Mouse (Mus musculus) MEL (cell line): Measurements from ENCODE around the gene Prkce. TPM values are rescaled to one million over a fixed set of nuclear protein-coding genes. Genes with fewer than 3 reads are reported as not detected.

Source experiments
- DNase-seq: peaks from one replicate; pipeline ENCODE4 v3.0.0; 2011; ENCODE audit warnings: low read depth, low spot score
- H3K27ac ChIP-seq: 2 replicates; pipeline ENCODE4 v1.5.1; 2012; ENCODE audit warnings: low read depth, mild to moderate bottlenecking, control low read depth, low read length, moderate library complexity; ENCODE audit not compliant: control insufficient read depth
- H3K27me3 ChIP-seq, 2 experiments: fragments of 150-350 bp in 1 of 2; sonication (generic) in 1 of 2; 2 replicates each; pipeline ENCODE4 v1.6.1; 2012; ENCODE audit warnings: low read length in 2 of 2, mild to moderate bottlenecking in 2 of 2, improper control_type of control experiment in 1 of 2, moderate library complexity in 1 of 2; ENCODE audit not compliant: insufficient read depth in 2 of 2, control insufficient read depth in 1 of 2
- H3K36me3 ChIP-seq, 2 experiments: 2 replicates each; pipeline ENCODE4 v1.6.1; 2012 to 2014; ENCODE audit warnings: low read length in 2 of 2, improper control_type of control experiment in 1 of 2, inconsistent platforms in 1 of 2, mild to moderate bottlenecking in 1 of 2; ENCODE audit not compliant: insufficient read depth in 2 of 2, control insufficient read depth in 1 of 2
- H3K4me1 ChIP-seq, 2 experiments: fragments of 150-350 bp in 1 of 2; sonication (generic) in 1 of 2; 2 replicates each; pipeline ENCODE4 v1.6.1; 2012; ENCODE audit warnings: low read length in 2 of 2, improper control_type of control experiment in 1 of 2, mild to moderate bottlenecking in 1 of 2; ENCODE audit not compliant: insufficient read depth in 2 of 2, control insufficient read depth in 1 of 2
- H3K4me3 ChIP-seq, 2 experiments: fragments of 150-350 bp in 1 of 2; sonication (generic) in 1 of 2; 2 replicates each; pipeline ENCODE4 v1.5.1; 2012; ENCODE audit warnings: low read depth in 2 of 2, low read length in 2 of 2, mild to moderate bottlenecking in 2 of 2, moderate library complexity in 2 of 2, control low read depth in 1 of 2, improper control_type of control experiment in 1 of 2; ENCODE audit not compliant: control insufficient read depth in 1 of 2, insufficient read depth in 1 of 2
- H3K79me2 ChIP-seq: 2 replicates; pipeline ENCODE4 v1.6.1; 2012; ENCODE audit warnings: mild to moderate bottlenecking, low read length, moderate library complexity; ENCODE audit not compliant: control insufficient read depth, poor library complexity, insufficient read depth
- H3K9ac ChIP-seq: 2 replicates; pipeline ENCODE4 v1.6.1; 2012; ENCODE audit warnings: low read depth, mild to moderate bottlenecking, control low read depth, low read length, moderate library complexity; ENCODE audit not compliant: control insufficient read depth, poor library complexity, severe bottlenecking
- H3K9me3 ChIP-seq: fragments of 150-350 bp; sonication (generic); replicated peaks from 2 replicates; pipeline ENCODE4 v1.6.1; 2012; ENCODE audit warnings: mild to moderate bottlenecking, low read length, improper control_type of control experiment, moderate library complexity; ENCODE audit not compliant: insufficient read depth
- BHLHE40 ChIP-seq: IDR thresholded peaks from 2 replicates; pipeline ENCODE4 v1.6.1; 2012; ENCODE audit warnings: low read depth, mild to moderate bottlenecking, inconsistent platforms, low read length, improper control_type of control experiment, borderline replicate concordance
- ELF1 ChIP-seq: IDR thresholded peaks from 2 replicates; pipeline ENCODE4 v1.6.1; 2014; ENCODE audit warnings: low read depth, mild to moderate bottlenecking, inconsistent platforms, low read length, improper control_type of control experiment, moderate library complexity
- EP300 ChIP-seq, 2 experiments: IDR thresholded peaks; 2 replicates each; pipeline ENCODE4 v1.6.1; 2011; ENCODE audit warnings: improper control_type of control experiment in 2 of 2, low read length in 2 of 2, low read depth in 1 of 2, mild to moderate bottlenecking in 1 of 2
- KAT2A ChIP-seq: conservative IDR thresholded peaks from 2 replicates; pipeline ENCODE4 v1.6.1; 2012; ENCODE audit warnings: low read depth, low read length, improper control_type of control experiment, inconsistent platforms
- MAFK ChIP-seq: IDR thresholded peaks from 2 replicates; pipeline ENCODE4 v1.6.1; 2011; ENCODE audit warnings: low read depth, mild to moderate bottlenecking, low read length, improper control_type of control experiment, borderline replicate concordance
- MXI1 ChIP-seq: IDR thresholded peaks from 2 replicates; pipeline ENCODE4 v1.6.1; 2011; ENCODE audit warnings: mild to moderate bottlenecking, low read depth, low read length, improper control_type of control experiment
- MYB ChIP-seq: IDR thresholded peaks from 2 replicates; pipeline ENCODE4 v1.6.1; 2011; ENCODE audit warnings: mild to moderate bottlenecking, low read depth, low read length, improper control_type of control experiment
- NELFE ChIP-seq: IDR thresholded peaks from 2 replicates; pipeline ENCODE4 v1.6.1; 2011; ENCODE audit warnings: low read depth, low read length, improper control_type of control experiment
- NRF1 ChIP-seq: IDR thresholded peaks from 2 replicates; pipeline ENCODE4 v1.6.1; 2014; ENCODE audit warnings: low read depth, mild to moderate bottlenecking, inconsistent platforms, low read length, improper control_type of control experiment, moderate library complexity; ENCODE audit not compliant: poor library complexity, insufficient read depth, severe bottlenecking
- POLR2AphosphoS5 ChIP-seq: IDR thresholded peaks from 2 replicates; pipeline ENCODE4 v1.6.1; 2012; ENCODE audit warnings: low read depth, borderline replicate concordance, mild to moderate bottlenecking, inconsistent platforms, low read length, moderate library complexity, mixed read lengths
- RAD21 ChIP-seq: IDR thresholded peaks from 2 replicates; pipeline ENCODE4 v1.6.1; 2011; ENCODE audit warnings: mild to moderate bottlenecking, low read depth, low read length, improper control_type of control experiment
- RCOR1 ChIP-seq: IDR thresholded peaks from 2 replicates; pipeline ENCODE4 v1.6.1; 2012; ENCODE audit warnings: low read depth, mild to moderate bottlenecking, inconsistent platforms, low read length, improper control_type of control experiment
- SMC3 ChIP-seq: IDR thresholded peaks from 2 replicates; pipeline ENCODE4 v1.6.1; 2011; ENCODE audit warnings: low read depth, low read length, improper control_type of control experiment
- TBP ChIP-seq: IDR thresholded peaks from 2 replicates; pipeline ENCODE4 v1.8.0; 2011; ENCODE audit warnings: low read depth, low read length, improper control_type of control experiment
- TCF12 ChIP-seq: IDR thresholded peaks from 2 replicates; pipeline ENCODE4 v1.6.1; 2014; ENCODE audit warnings: low read depth, mild to moderate bottlenecking, inconsistent platforms, low read length, improper control_type of control experiment, moderate library complexity
- ZC3H11A ChIP-seq: IDR thresholded peaks from 2 replicates; pipeline ENCODE4 v1.6.1; 2012; ENCODE audit warnings: low read depth, mild to moderate bottlenecking, inconsistent platforms, low read length, improper control_type of control experiment
- ZMIZ1 ChIP-seq: IDR thresholded peaks from 2 replicates; pipeline ENCODE4 v1.6.1; 2012; ENCODE audit warnings: low read depth, mild to moderate bottlenecking, inconsistent platforms, low read length, improper control_type of control experiment, moderate library complexity
- ZNF384 ChIP-seq: IDR thresholded peaks from 2 replicates; pipeline ENCODE4 v1.6.1; 2012; ENCODE audit warnings: low read depth, mild to moderate bottlenecking, inconsistent platforms, low read length, improper control_type of control experiment
- polyA plus RNA-seq, 2 experiments: library from polyadenylated mRNA; stranded (reverse) in 1 of 2; unstranded in 1 of 2; fragments of >175 nt in 1 of 2; fragments of >200 nt in 1 of 2; gene quantifications; 2 replicates each; pipeline versions ENCODE4 v1.2.1 to v1.2.4; 2012; ENCODE audit warnings: low replicate concordance in 2 of 2, low read depth in 1 of 2; ENCODE audit not compliant: insufficient read length in 2 of 2, insufficient read depth in 1 of 2, missing spikeins in 1 of 2
- total RNA-seq: library from RNA; depleted of rRNA; stranded (reverse); fragments of 300-350 nt; gene quantifications from 2 replicates; pipeline ENCODE4 v1.2.3, GENCODE M21; 2012

Prkce gene
- total and polyA plus RNA-seq, 3 experiments = 3.0 to 5.3 TPM; not detected in 1

DNA sequence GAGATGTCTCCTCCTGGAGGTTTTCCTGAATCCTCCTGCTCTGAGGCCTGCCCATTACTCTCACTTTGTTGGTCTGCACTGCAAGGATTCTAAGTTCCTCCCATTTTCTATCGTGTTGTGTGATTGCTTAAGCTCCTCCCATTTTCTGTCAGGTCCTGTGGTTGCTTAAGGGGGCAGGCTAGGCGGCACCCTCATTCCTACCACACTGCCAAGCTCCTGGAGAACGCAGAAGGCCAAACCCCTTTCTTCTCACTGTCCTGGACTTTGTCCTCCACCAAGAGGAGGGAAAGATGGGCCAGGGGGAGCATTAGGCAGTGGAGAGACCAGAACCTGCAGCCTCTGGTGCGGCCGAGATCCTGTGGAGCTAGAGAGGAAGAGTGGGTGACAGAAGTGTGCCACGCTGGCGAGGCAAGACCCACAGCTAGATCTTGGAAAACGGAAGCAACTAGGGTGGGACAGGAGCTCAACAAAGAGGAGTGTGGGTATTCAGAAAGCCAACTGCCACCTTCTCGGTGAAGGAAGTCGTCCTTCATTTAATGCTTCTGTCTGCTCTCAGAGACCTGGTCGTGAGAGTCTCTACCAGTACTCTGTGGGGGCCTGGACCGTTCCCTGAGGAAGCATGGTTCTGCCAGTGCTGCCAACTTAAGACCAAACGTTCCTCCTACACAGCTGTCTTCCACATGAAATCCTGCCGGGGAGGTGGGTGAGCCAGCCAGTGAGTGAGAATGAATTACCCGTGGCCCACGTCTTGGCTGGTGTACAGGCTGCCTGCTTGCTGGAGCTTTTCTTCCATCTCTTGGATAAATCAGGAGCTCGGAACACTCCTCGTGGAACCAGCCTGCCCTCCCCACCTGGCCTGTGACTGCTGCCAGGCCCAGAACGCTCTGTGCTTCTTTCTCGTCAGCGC lies 82.2 kb downstream of the Prkce start:
- no peaks in the 10 kb centered on the region for H3K9me3 ChIP-seq
- TF ChIP-seq EP300 (IDR thresholded peaks at IDR 0.05; ENCODE audit: low read depth in 1 of 2, low read length in 2 of 2) (no peak), ZMIZ1 (no peak), NRF1 (no peak), RCOR1 (no peak), TCF12 (no peak), SMC3 (no peak), MAFK (no peak), NELFE (no peak), ZNF384 (no peak), ZC3H11A (no peak), TBP (no peak), RAD21 (no peak), KAT2A (no peak), MXI1 (no peak), MYB (no peak)
- TF ChIP-seq, all 39 proteins: peak for 0
- no peak overlapping the region for H3K4me3 ChIP-seq
- H3K36me3 ChIP-seq = no peaks in the 10 kb centered on the region
- no peak for DNase-seq
- no peaks in the 10 kb centered on the region for H3K79me2 ChIP-seq
- H3K4me1 ChIP-seq = no peaks in the 10 kb centered on the region
- H3K27me3 ChIP-seq = no peaks in the 10 kb centered on the region
- H3K9ac ChIP-seq = no peak overlapping the region
- no peak overlapping the region for H3K27ac ChIP-seq

DNA sequence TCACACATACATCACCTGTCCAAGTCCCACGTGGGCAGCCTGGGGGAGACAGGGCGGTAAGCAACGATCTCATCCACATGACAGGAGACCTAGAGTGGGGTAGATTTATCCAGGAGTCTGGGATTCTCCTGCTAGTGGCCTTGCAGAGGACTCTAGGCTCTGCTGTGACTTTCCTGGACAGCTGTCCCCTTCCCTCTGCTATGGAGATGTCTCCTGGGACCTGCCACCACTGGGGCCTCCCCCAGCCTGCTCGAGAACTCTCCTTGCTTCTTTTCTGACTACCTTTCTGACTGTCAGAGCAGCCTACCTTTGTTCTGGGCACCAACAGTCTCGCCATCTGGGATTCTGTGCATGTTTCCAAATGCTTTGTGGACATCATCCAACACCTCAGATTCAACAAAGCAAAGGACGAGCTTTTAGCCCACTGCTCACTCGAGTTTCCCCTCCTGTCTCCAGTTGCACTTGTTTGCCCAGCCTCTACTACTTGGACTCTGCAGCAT lies 82.9 kb downstream of the Prkce start:
- TF ChIP-seq POLR2AphosphoS5 (no peak), ELF1 (no peak), BHLHE40 (no peak)
- Histone ChIP-seq H3K27me3 (no peaks in the 10 kb centered on the region), H3K9me3 (no peaks in the 10 kb centered on the region), H3K4me3 (no peak overlapping the region), H3K4me1 (no peaks in the 10 kb centered on the region), H3K79me2 (no peaks in the 10 kb centered on the region), H3K9ac (no peak overlapping the region), H3K27ac (no peak overlapping the region), H3K36me3 (no peaks in the 10 kb centered on the region)
- no peak for DNase-seq
